Mouse (Mus musculus): ENCODE results near the gene Pdzd2.

Pdzd2 gene

DNA sequence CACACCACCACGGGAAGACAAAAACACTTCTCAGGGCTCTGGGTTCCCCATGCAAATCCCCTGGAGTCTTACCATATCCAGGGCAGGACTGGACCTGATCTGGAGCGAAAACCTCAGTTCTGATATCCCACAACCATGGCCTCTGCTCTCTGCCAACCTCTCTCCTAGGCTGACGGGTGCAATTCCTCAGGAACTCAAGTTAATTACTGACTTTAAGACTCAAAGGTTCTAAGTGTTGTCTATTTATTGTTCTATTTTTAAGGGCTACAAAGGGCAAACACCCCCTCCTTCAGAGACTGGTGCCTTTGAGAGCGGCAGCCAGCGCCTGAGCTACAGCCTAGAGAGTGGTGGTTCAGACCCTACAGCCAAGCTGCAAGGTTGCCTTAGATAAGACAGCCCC is 65.7 kb downstream of the Pdzd2 start:
- DNase-seq (ENCODE audit: low read depth, low spot score) = no peak

DNA sequence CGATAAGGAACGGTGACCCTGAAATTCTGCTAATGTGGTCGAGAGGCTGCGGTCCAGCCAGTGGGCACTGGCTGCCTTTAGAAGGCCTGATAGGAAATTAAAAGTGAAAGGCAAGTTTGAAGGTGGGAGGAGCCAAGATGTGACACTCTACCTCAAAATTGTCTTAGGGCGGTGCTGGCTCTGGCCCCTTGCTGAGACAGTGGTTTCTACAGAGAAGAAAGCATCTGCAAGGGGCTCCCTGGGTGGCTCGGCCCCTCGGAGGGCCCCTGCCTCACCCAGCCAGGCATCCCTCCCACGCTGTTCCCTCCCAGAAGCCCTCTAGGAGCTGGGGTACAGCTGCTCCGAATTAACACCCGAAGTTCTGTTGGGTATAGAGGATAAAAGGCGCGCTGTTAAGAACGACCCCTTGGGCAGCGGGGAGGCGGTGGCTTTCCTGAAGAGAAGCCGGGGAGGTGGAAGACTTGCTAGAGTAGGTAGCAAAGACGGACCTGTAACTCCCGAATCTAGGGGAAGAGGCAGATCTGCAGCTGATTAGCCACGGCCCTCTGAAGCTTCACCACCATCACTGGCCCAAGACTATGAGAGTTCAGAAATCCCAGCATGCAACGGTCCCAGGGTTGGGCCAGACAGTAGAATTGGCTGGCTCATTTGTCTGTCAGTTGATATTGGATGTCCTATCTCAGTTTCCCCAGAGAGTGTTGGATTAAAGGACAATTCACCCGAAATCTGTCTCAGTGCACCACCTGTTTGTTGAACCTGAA is 71.8 kb downstream of the Pdzd2 start:
- no peak for DNase-seq (ENCODE audit: low read depth, low spot score)

DNA sequence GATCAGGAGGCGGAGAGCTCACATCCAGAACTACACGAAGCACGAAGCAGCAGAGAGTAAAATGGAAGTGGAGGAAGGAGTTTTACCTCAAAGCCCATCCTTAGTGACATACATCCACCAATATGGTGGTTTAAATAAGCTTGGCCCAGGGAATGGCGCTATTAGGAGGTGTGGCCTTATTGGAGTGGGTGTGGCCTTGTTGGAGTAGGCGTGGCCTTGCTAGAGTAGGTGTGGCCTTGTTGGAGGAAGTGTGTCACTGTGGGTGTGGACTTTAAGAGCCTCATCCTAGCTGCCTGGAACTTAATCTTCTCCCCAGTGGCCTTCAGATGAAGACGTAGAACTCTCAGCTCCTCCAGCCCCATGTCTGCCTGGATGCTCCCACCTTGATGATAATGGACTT is 73.8 kb downstream of the Pdzd2 start:
- no peak for DNase-seq (ENCODE audit: low read depth, low spot score)

DNA sequence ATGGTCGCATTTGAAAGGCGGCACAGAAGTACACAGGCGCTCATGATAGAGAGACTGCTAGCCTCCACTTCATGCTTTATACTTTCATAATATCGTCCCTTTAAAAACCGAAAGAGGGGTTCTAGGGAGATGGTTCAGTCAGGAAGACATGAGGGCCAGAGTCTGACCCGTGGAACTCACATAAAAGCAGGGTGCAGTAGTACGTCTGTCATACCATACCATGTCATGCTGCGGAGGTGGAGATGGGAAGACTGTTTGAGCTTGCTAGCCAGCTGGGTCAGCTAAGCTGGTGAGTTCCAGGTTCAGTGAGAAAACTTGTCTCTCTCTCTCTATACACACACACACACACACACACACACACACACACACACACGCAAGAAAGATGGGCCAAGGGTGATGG is 76.4 kb downstream of the Pdzd2 start:
- DNase-seq (ENCODE audit: low read depth, low spot score) = no peak

DNA sequence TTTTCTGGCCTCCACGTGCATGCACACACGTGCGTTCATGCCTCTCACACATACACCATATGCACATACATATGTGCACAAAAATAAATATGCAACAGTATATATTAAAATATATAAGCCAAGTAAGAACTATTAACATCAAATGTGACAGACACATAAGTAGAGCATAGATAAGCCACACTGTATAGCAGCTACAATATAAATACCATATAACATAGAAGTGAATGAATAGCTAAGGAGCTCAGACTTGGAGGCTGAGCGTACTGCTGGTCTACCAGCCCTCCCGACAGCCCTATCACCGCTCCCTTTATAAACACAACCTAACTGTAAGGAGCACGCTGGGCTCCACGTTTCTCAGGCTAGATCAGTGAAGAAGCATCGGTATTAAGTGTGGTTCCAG is 79.4 kb downstream of the Pdzd2 start:
- DNase-seq (ENCODE audit: low read depth, low spot score) = no peak

DNA sequence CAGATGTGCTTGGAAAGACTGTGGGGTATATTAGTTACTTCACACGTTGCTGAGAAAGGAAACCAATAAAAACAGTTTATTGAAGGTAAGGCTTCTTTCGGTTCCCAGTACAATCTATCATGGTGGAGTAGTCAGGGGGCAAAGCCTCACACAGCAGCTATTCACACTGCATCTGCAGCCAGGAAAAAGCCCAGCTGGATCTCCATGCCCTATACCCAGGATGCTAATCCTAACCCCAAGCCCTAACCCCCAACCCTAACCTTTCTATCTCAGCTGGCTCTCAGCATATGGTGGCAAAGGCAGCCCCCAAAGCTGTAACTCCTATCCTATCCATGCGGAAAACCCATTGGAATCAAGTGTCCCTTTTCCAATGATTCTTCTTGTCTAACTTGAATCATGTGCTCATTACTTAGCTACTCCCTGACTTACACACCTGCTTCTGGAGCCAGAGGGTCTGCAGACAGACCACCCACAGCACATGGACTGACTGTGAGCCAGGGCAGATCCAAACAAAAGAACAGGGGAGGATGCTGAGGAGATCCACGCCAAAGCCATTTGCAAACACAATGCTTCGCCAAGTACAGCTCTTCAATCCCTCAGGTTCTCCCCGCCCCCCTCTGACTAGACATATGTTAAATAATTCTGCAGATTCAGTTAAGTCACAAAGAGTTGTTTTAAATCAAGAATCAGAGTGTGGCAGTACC is 83.6 kb downstream of the Pdzd2 start:
- DNase-seq (ENCODE audit: low read depth, low spot score) = no peak

DNA sequence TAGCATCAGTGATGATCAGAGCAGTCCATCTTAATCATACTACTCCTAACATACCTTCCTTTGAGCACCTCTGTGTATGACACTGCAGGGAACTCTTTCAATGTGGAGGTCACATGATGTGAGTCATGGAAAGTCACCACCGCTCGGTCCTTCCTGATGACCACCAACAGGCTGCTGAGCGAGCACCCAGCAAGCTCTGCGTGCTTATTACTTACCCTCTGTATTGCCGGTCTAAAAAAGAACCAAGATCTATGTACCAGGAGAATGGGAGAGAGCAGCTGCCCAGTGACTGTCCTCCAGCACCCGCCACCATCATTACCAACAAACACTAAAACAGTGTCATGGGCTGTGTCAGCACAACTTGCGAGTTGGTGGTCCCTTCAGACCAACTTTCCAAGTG is 84.4 kb downstream of the Pdzd2 start:
- DNase-seq (ENCODE audit: low read depth, low spot score) = no peak

DNA sequence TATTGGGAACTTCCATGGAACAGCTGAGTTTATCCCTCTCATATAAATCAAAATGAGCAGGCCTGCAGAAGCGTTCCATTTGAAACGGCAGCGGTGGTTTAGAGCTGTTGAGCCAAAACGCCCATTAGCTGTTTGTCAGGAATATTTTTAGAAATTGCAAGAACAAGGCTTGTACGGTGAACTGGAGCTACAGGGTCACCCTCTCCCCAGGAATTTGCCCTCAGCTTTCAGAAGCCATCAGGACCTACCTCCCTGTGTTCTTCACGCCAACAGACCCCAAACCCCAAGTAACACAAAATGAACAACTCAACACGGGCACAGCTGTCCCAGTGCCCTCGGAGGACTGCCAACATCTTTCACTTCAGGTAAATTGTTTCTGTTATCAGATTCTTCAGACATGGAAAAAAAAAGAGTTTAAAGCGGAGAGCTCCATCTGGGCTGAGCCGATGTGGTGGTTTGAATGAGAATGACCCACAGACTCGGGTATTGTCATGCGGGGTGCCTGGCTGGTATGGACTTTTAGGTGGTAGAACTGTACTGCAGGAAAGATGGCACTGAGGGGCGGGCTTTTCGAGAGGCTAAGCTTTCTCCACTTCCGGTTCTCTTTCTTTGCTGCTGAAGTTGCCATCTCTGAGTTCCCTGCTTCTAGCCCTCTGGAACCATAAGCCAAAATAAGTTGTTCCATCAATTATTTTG is 87.2 kb downstream of the Pdzd2 start:
- no peak for DNase-seq (ENCODE audit: low read depth, low spot score)

DNA sequence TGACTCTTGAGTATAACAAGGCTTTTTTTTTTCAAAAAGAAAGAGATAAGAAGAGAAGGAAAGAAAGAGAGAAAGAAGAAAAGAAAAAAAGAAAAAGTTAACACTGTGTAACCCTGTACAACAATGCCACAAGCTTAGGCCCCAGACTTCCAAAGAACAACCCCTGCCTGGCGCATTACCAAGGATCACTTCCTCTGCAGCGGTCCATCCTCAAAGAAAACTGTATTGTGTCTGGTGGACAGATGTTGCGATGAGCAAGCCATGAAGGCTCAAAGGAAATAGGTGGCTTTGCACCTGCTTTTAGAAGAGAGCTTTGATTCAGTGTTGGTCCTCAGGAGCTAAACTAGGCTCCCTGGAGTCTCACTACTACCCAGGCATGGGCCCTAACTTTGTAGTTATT is 89.5 kb downstream of the Pdzd2 start:
- DNase-seq (ENCODE audit: low read depth, low spot score) = no peak

DNA sequence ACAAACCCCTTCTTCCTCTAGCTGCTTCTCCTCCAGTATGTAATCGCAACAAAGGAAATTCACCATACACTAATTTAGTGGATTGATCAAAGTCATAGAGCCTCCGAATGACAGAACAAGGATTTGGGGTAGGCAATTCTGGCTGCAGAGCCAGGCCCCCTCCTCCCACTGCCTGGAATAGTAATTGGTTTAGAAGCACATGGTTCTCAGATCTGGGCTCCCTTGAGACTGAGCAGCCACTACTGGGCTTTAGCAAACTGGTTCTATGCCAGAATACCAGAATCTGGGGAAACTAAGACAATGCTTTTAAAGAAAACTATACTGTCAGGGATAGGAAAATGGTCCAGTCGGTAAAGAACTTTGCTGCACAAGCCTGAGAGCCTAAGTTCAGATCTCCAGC is 90.0 kb downstream of the Pdzd2 start:
- DNase-seq (ENCODE audit: low read depth, low spot score) = no peak

DNA sequence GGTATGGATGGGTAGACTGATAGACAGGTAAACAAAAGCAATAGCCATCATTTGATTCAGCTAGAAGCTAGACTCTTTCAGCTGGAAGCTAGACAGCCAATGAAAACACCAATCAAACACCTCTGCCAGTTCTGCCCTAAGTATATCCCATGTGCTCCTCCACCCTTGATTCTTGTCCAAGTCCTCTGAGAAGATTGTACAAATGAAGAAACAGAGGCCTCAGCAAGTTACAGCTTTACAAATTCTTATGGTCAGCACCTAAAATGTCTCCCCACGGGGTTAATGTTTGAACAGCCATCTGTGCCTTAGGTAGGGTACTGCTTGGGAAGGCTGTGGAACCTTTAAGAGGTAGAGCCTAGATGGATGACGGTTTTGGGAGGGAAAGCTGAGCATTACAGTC is 90.6 kb downstream of the Pdzd2 start:
- DNase-seq (ENCODE audit: low read depth, low spot score) = no peak

DNA sequence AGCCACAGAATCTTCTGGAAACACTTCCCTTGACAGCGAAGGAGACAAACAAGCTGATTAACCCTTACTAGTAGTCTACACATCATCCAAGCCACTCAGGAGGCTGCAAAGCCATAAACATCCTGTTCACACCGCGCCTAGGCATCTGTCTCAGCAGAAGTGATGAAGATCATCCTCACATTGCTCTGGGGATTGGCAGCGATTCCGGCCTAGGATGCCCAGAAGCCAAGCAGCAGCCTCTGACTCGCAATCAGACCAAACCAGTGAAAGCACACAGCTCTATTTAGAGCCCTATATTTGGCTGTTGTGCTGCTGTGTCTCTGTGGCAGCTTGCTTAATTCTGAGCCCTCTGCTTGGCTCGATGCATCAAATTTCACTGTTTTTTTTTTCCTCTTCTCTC is 99.0 kb downstream of the Pdzd2 start:
- no peak for DNase-seq (ENCODE audit: low read depth, low spot score)

DNA sequence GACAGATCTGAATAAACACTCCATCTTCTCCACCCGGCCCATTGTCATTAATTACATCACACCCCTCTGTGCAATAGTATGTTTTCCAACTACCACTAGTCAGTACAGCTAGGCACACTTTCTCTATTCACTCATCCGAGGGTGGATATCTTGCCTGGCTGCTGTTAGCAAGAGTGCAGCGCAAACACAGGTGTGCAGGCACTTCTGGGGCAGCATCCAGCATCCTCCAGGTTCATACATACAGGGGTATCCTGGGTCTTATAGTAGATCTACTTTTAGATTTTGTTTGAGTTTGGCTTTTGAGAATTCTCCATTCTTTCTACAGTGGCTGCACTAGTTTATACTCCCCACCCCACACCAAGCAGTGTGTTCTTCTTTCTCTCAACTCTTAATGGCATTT is 99.9 kb downstream of the Pdzd2 start:
- no peak for DNase-seq (ENCODE audit: low read depth, low spot score)

DNA sequence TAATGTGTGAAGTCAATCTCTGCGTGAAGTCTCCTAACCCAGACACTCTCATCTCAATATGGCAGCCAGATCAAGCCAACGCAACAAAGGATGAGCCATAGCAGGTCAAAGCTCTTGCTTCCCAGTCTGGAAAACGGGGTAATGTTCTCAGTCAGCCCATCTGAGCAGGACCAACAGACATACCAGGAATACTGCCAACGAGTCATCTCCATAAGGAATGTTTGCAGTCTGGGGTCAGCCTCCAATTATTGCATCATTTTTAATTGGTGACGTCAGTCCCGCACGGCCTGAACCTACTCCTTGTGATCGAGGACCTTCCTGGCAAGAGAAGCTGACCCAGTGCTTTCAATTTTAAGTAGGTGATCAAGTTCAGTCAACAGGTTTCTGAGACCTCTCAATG is 100.5 kb downstream of the Pdzd2 start:
- DNase-seq (ENCODE audit: low read depth, low spot score) = no peak

DNA sequence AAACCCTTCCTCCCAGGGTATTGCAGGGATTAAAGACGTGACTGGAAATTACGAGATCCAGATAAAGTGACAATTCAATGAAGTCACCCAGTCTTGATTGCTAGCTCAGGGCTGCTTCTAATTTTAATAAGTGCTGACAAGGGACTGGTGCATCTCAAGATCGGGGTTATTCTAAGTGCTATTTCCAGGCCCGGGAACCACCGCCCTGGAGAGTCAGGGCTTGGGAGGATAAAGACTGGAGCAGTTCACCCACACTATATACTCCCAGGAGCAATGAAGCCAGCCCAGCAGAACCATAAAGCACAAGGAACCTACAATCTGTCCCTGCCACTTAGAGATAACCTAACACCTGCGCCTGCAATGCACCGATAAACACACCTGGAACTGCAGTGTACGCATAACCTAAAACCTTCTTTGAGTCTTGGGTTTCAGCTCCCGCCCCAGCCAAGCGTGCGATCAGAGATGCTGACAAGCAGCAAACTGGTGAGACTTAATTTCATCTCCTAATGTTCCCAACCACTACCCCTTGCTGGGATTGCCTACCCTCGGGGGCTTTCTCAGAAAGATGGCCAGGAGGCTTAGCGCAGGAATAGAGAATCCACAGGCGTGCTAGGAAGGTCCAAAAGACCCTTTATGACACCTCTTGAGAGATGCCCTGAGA is 101.2 kb downstream of the Pdzd2 start:
- no peak for DNase-seq (ENCODE audit: low read depth, low spot score)

DNA sequence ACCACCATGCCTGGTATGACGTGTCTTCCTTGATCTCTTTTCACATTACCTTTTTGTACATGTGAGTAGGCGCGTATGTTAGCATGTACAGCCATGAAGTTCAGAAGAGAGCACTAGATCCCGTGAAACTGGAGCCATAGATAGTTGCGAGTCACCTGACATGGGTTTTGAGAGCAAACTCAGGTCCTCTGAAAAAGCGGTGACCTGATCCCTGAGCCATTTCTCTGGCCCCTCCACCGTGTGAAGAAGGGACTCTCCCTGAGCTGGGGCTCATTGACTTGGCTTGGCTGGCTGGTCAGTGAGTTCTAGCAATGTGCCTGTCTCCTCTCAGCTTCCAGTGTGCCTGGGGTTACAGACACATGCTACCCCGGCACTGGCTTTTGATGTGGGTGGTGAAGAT is 102.2 kb downstream of the Pdzd2 start:
- DNase-seq (ENCODE audit: low read depth, low spot score) = no peak

DNA sequence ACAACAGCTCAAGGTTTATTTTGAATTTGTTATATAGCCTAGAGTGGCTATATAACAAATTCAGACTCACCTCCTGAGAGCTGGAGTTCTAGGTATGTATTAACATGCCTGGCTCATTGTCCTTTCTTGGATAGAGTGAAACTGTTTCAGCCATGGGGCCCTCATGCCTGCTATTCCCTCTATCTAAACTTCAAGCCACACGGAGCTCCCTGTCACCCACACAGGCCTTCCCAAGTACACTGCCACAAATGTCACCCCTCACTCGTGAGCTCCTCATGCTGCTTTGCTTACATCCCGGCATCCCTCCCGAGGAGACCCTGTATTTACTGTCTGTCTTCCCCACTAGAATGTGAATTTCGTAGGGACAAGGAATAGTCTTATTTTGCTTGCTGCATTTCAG is 103.3 kb downstream of the Pdzd2 start:
- DNase-seq (ENCODE audit: low read depth, low spot score) = no peak

DNA sequence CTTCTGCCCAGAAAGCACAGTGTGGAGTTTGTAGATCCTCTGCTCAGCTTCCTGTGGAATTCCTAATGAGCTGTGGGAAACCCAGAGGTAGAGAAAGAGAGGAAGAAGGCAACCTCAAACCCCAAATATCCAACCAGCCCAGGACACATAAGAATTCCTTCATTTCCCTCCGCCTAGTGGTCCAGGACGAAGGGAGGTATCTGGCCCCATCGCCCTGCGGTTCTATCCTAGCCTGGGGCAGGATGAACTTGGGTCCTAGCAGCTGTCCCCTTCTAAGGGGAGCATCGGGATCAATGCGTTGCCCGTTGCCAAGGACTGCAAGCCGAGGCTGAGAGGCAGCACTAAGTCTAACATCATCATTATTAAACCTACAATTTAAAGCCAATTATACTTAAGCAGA is 104.8 kb downstream of the Pdzd2 start:
- no peak for DNase-seq (ENCODE audit: low read depth, low spot score)

DNA sequence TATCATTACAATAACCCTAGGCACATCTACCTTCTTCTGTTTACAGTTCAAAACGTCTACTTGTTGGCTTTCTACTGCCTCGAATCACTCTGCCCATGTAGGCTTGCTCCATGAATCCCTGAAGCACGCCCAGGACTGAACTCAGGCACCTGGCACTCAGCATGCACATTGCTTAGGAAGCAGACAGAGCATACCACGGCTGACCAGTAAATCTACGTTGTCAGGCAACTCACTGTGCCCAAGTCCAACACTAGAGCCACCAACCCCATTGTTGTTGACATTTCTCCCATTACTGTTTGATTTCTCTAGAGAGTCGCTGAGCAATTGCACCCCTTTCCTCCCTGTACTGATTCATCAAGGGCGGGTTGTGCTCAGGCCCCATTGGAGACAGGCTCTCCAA is 110.6 kb downstream of the Pdzd2 start:
- DNase-seq (ENCODE audit: low read depth, low spot score) = no peak

DNA sequence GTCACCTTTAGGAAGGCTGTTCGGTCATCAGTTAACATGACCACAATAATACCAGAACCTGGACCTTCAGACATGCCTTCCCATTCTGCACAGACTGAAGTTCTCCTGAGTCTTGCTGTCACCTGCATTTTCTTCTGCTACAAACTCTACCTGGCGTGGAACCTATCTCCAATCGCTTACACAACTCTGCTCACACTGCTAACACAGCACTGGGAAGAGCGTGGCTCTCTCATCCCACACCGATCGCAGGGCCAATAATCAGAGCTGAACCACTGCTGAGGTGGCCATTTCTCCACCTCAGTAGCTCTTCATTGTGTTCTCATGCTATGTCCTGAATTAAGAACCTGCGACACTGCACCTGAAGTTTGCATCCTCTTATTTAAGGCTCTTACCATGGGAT is 111.3 kb downstream of the Pdzd2 start:
- DNase-seq (ENCODE audit: low read depth, low spot score) = no peak

DNA sequence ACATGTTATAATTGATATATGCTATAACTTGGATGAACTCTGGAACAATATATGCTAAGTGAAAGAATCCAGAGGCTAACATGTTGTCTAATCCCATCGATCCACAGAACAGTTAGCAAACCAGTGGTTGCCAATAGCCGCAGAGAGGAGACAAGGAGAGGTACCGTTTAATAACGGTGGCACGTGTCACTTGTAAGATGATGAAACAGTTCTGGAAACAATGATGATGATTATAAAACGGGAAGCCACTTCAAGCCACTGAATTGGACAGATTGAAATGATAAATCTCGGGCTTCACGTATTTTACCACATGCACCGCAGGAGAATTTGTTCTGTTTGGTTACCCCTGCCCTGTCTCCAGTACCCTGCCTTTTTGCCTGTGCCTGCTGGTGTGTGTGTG is 112.8 kb downstream of the Pdzd2 start:
- DNase-seq (ENCODE audit: low read depth, low spot score) = no peak

DNA sequence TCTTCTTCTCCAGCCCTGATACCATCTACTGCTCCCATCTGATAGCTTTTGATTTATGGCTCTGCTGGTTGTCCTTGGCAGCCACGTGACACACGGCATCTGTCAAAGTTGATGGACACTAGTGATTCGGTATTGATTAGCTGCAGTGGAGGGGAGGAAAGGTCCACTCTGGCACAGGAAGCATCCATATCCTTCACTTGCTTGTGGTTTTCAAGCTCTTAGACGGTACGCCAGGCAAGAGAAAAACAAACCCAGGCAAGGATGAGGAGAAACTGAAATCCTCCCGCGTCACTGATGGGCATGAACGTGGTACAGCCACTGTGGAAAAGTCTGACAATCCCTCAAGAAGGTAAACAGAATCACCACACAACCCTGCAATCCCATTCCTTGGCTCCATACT is 113.6 kb downstream of the Pdzd2 start:
- DNase-seq (ENCODE audit: low read depth, low spot score) = no peak
